Mouse (Mus musculus) C2C12 (cell line): ENCODE data around the gene Wdfy3. TPM values are rescaled to one million over a fixed set of nuclear protein-coding genes. Genes with fewer than 3 reads are reported as not detected.

Source experiments
- H3K27me3 ChIP-seq: one replicate; pipeline ENCODE4 v1.6.1; 2011; ENCODE audit not compliant: control insufficient read depth, insufficient read depth, insufficient read length
- H3K36me3 ChIP-seq: one replicate; pipeline ENCODE4 v1.6.1; 2011; ENCODE audit not compliant: control insufficient read depth, insufficient read depth
- H3K4me3 ChIP-seq: one replicate; pipeline ENCODE4 v1.5.1; 2011; ENCODE audit warnings: mild to moderate bottlenecking, control low read depth; ENCODE audit not compliant: poor library complexity, insufficient read depth, severe bottlenecking
- H3K79me2 ChIP-seq: one replicate; pipeline ENCODE4 v1.6.1; 2011; ENCODE audit not compliant: control insufficient read depth, insufficient read depth
- H3K79me3 ChIP-seq: one replicate; pipeline ENCODE4 v1.6.1; 2011; ENCODE audit warnings: low read depth, control low read depth
- H3ac ChIP-seq: one replicate; pipeline ENCODE3; 2011; ENCODE audit warnings: low read depth; ENCODE audit not compliant: control insufficient read depth, insufficient read length
- CEBPB ChIP-seq: IDR thresholded peaks from one replicate; pipeline ENCODE4 v1.6.1; 2011; ENCODE audit warnings: low read depth, mild to moderate bottlenecking, control low read depth, moderate library complexity
- CTCF ChIP-seq: IDR thresholded peaks from one replicate; pipeline ENCODE4 v1.5.1; 2011; ENCODE audit not compliant: control insufficient read depth, insufficient read depth, insufficient read length
- FOSL1 ChIP-seq: IDR thresholded peaks from one replicate; pipeline ENCODE4 v1.8.0; 2011; ENCODE audit warnings: mild to moderate bottlenecking, low read length; ENCODE audit not compliant: poor library complexity, insufficient read depth, severe bottlenecking
- MAX ChIP-seq: IDR thresholded peaks from one replicate; pipeline ENCODE4 v1.6.1; 2011; ENCODE audit warnings: mild to moderate bottlenecking, control low read depth
- MYOD1 ChIP-seq: IDR thresholded peaks from one replicate; pipeline ENCODE4 v1.6.1; 2011; ENCODE audit warnings: low read depth; ENCODE audit not compliant: control insufficient read depth, insufficient read length
- MYOG ChIP-seq: IDR thresholded peaks from one replicate; pipeline ENCODE4 v1.6.1; 2011; ENCODE audit not compliant: control insufficient read depth, insufficient read length; ENCODE audit errors: extremely low read depth
- USF1 ChIP-seq: IDR thresholded peaks from one replicate; pipeline ENCODE4 v1.6.1; 2011; ENCODE audit warnings: low read depth, mild to moderate bottlenecking, control low read depth, moderate library complexity
- polyA plus RNA-seq: library from polyadenylated mRNA; unstranded; fragments of >200 nt; fragmentation: generic; extraction: Trizol; gene quantifications from one replicate; pipeline ENCODE4 v1.2.1, GENCODE M21; 2012; ENCODE audit warnings: missing spikeins

Wdfy3 gene
- polyA plus RNA-seq, 1 experiment: 10.7 TPM

- Histone ChIP-seq H3K36me3 (peaks cover 15% of the 10 kb centered on the region), H3K27me3 (no peaks in the 10 kb centered on the region), H3K79me2 (peaks cover 77% of the 10 kb centered on the region), H3K79me3 (peaks cover 41% of the 10 kb centered on the region), H3K4me3 (no peak overlapping the region), H3ac (no peak overlapping the region)
- no peak for TF ChIP-seq MYOG
Measured at GRCm38 (mm10) chr5:102045177-102045576, 24.5 kb downstream of the Wdfy3 start.

GRCm38 (mm10) chr5:102033281-102033680, 36.4 kb downstream of the Wdfy3 start:
- no peak overlapping the region for H3ac ChIP-seq
- TF ChIP-seq MAX (no peak), MYOG (no peak), CTCF (no peak), MYOD1 (no peak), USF1 (no peak), FOSL1 (no peak), CEBPB (no peak)
- H3K79me3 ChIP-seq: peaks cover 1% of the 10 kb centered on the region
- no peaks in the 10 kb centered on the region for H3K27me3 ChIP-seq
- no peak overlapping the region for H3K4me3 ChIP-seq
- peaks cover 11% of the 10 kb centered on the region for H3K79me2 ChIP-seq
- H3K36me3 ChIP-seq: peaks cover 65% of the 10 kb centered on the region

GRCm38 (mm10) chr5:102032594-102033240, 37.0 kb downstream of the Wdfy3 start:
- H3K79me2 ChIP-seq: peaks cover 11% of the 10 kb centered on the region
- peaks cover 1% of the 10 kb centered on the region for H3K79me3 ChIP-seq
- peaks cover 61% of the 10 kb centered on the region for H3K36me3 ChIP-seq
- H3K27me3 ChIP-seq: no peaks in the 10 kb centered on the region
- H3ac ChIP-seq: no peak overlapping the region
- TF ChIP-seq CTCF (no peak), FOSL1 (no peak), MAX (no peak), MYOD1 (no peak), MYOG (no peak), CEBPB (no peak), USF1 (no peak)
- H3K4me3 ChIP-seq: no peak overlapping the region

GRCm38 (mm10) chr5:102032191-102032590, 37.5 kb downstream of the Wdfy3 start:
- no peak overlapping the region for H3K4me3 ChIP-seq
- peaks cover 56% of the 10 kb centered on the region for H3K36me3 ChIP-seq
- H3K79me3 ChIP-seq: peaks cover 3% of the 10 kb centered on the region
- H3K27me3 ChIP-seq: no peaks in the 10 kb centered on the region
- H3K79me2 ChIP-seq: peaks cover 11% of the 10 kb centered on the region
- TF ChIP-seq MYOG (no peak), MAX (no peak), USF1 (no peak), CEBPB (no peak), CTCF (no peak), MYOD1 (no peak), FOSL1 (no peak)
- H3ac ChIP-seq: no peak overlapping the region

- Histone ChIP-seq H3K4me3 (no peak overlapping the region), H3K36me3 (peaks cover 29% of the 10 kb centered on the region), H3K79me3 (peaks cover 8% of the 10 kb centered on the region), H3K79me2 (peaks cover 20% of the 10 kb centered on the region), H3ac (no peak overlapping the region), H3K27me3 (no peaks in the 10 kb centered on the region)
- no peak for TF ChIP-seq CEBPB
Measured at GRCm38 (mm10) chr5:102023376-102023775, 46.3 kb downstream of the Wdfy3 start.

- Histone ChIP-seq H3K36me3 (peaks cover 29% of the 10 kb centered on the region), H3K4me3 (no peak overlapping the region), H3K27me3 (no peaks in the 10 kb centered on the region), H3K79me3 (peaks cover 10% of the 10 kb centered on the region), H3K79me2 (peaks cover 25% of the 10 kb centered on the region), H3ac (no peak overlapping the region)
- TF ChIP-seq CEBPB (no peak), MYOD1 (no peak), FOSL1 (no peak), MYOG (no peak), MAX (no peak)
Measured at GRCm38 (mm10) chr5:102022018-102022898, 47.5 kb downstream of the Wdfy3 start.
